Mouse (Mus musculus): ENCODE results near the gene Adam4.
"Not testable (repeated sequence)": the region's sequence is repeated elsewhere in the genome, so short reads cannot be mapped to it uniquely, and the experiment has no call there.

Adam4 gene

GRCm38 (mm10) chr12:81421846-81422245 is at the start of gene Adam4:
Gene Adam4 (minus strand): TSS chr12:81421946.
- no peak for DNase-seq

GRCm38 (mm10) chr12:81459051-81459450 is 37.3 kb upstream of the Adam4 start:
- DNase-seq, result not testable (repeated sequence)

- not testable (repeated sequence) for DNase-seq
Measured at GRCm38 (mm10) chr12:81438985-81439384, 17.2 kb upstream of the Adam4 start.

- not testable (repeated sequence) for DNase-seq
Measured at GRCm38 (mm10) chr12:81434778-81435177, 13.0 kb upstream of the Adam4 start.

- DNase-seq, result no peak
Measured at GRCm38 (mm10) chr12:81413211-81413610, 8.5 kb downstream of the Adam4 start.

- no peak for DNase-seq
Measured at GRCm38 (mm10) chr12:81408966-81409365, 12.8 kb downstream of the Adam4 start.

GRCm38 (mm10) chr12:81402187-81402586 is 19.6 kb downstream of the Adam4 start:
- DNase-seq, result peak; percentile 41 to 54

GRCm38 (mm10) chr12:81379364-81379763 is 42.4 kb downstream of the Adam4 start, which contains the start of gene Gm4787:
Gene Gm4787 (minus strand): TSS chr12:81379464.
- DNase-seq, result not testable (repeated sequence)

Measured in B cell, adult 2 months (primary cell).